In the genomic region with DNA sequence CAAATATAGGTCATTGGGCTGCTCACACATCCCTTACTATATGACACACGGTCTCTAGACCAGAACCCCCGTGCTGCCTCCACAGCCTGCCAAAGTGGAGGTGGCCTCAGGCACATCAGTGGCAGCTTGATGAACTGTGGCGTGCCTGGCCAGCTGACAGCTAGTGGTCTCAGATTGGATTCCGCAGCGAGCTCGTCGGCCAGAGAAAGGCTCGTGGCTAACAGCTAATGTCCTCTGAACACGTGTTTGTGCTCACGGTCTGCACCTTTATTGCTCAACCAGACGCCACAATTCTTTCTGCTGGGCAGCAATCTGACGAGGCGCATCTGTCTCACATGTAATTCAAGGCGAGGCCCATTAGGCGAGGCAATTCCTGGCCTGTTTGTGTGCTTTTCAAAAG, we compare ENCODE assay signal across 11 mouse cellular contexts.
DNase-seq lines count a peak whose midpoint lies in the region; ATAC-seq and TF ChIP-seq lines count a peak whose summit lies in the region.
"Had no signal": no experiment of that assay in that cellular context is flagged by ENCODE, and none has a peak within 500 bp of the region (broad histone marks: within the 10 kb centered on the region; RNA-seq: fewer than 3 reads in every experiment).

No protein-coding gene starts in this region.

- DNase-seq in kidney, postnatal 4 days = peak; percentile 41 to 45
- DNase-seq in kidney, adult 11 months = no peak
- peak; percentile 79 for DNase-seq in embryonic facial prominence, embryonic 14.5 days (ENCODE audit: low spot score)
- peak; percentile 40 for DNase-seq in limb, embryonic 14.5 days (ENCODE audit: low spot score)
- no peak for DNase-seq in testis, postnatal 10 days (ENCODE audit: low spot score)
- no peak for DNase-seq in layer of hippocampus, adult 2 months (ENCODE audit: low spot score in 2 of 2)
- DNase-seq in left cerebral cortex, adult 8-10 months (ENCODE audit: low spot score in 2 of 2) = no peak
- DNase-seq: layer of hippocampus, adult 9-11 months; spleen, adult 18-20 months had no signal

- H3K4me3 ChIP-seq in embryonic facial prominence, embryonic 14.5 days (ENCODE audit: low read depth, low read length) = no peak overlapping the region
- no peak overlapping the region for H3K4me3 ChIP-seq in limb, embryonic 14.5 days (replicated peaks; ENCODE audit: low read length)
- no peak overlapping the region for H3K4me3 ChIP-seq in neural tube, embryonic 14.5 days (ENCODE audit: low read depth, low read length)
- H3K4me3 ChIP-seq in layer of hippocampus, adult 2 months = no peak overlapping the region

- no peaks in the 10 kb centered on the region for H3K36me3 ChIP-seq in embryonic facial prominence, embryonic 14.5 days (ENCODE audit: control insufficient read depth, insufficient read depth, low read length)
- H3K36me3 ChIP-seq in limb, embryonic 14.5 days (ENCODE audit: control insufficient read depth, insufficient read depth, low read length) = no peaks in the 10 kb centered on the region
- H3K36me3 ChIP-seq in neural tube, embryonic 14.5 days (ENCODE audit: control insufficient read depth, insufficient read depth, low read length) = no peaks in the 10 kb centered on the region
- H3K36me3 ChIP-seq: G1E had no signal

- peaks cover 17% of the 10 kb centered on the region for H3K4me1 ChIP-seq in embryonic facial prominence, embryonic 14.5 days (ENCODE audit: control insufficient read depth, insufficient read depth, low read length)
- peaks cover 20% of the 10 kb centered on the region for H3K4me1 ChIP-seq in limb, embryonic 14.5 days (ENCODE audit: control insufficient read depth, insufficient read depth, low read length)
- H3K4me1 ChIP-seq in neural tube, embryonic 14.5 days (ENCODE audit: control insufficient read depth, insufficient read depth, low read length) = peaks cover 15% of the 10 kb centered on the region

- H3K9ac ChIP-seq in embryonic facial prominence, embryonic 14.5 days (ENCODE audit: low read depth, low read length) = no peak overlapping the region
- no peak overlapping the region for H3K9ac ChIP-seq in limb, embryonic 14.5 days (ENCODE audit: low read depth, low read length, severe bottlenecking)
- H3K9ac ChIP-seq in neural tube, embryonic 14.5 days (replicated peaks; ENCODE audit: low read depth, low read length) = no peak overlapping the region

- H3K4me2 ChIP-seq in embryonic facial prominence, embryonic 14.5 days (ENCODE audit: low read depth, low read length) = no peak overlapping the region
- no peak overlapping the region for H3K4me2 ChIP-seq in limb, embryonic 14.5 days (replicated peaks; ENCODE audit: low read depth, low read length, severe bottlenecking)
- no peak overlapping the region for H3K4me2 ChIP-seq in neural tube, embryonic 14.5 days (ENCODE audit: low read depth, low read length)

- no peak for TF ChIP-seq POLR2A in limb, embryonic 14.5 days (IDR thresholded peaks at IDR 0.05; ENCODE audit: borderline replicate concordance, extremely low read depth, insufficient read depth, insufficient read length)

- TF ChIP-seq CTCF in layer of hippocampus, adult 2 months (conservative IDR thresholded peaks at IDR 0.05) = no peak

- no peaks in the 10 kb centered on the region for H3K9me3 ChIP-seq in embryonic facial prominence, embryonic 14.5 days (ENCODE audit: control insufficient read depth, low read length)
- H3K9me3 ChIP-seq in limb, embryonic 14.5 days (ENCODE audit: control insufficient read depth, low read length) = no peaks in the 10 kb centered on the region
- no peaks in the 10 kb centered on the region for H3K9me3 ChIP-seq in neural tube, embryonic 14.5 days (ENCODE audit: control insufficient read depth, low read length)

- peak; percentile 35; the same call in 1 of the 2 replicates for ATAC-seq in embryonic facial prominence, embryonic 14.5 days (ENCODE audit: low read depth)
- peak; percentile 56; the same call in 1 of the 2 replicates for ATAC-seq in limb, embryonic 14.5 days (ENCODE audit: low FRiP score, low read depth)
- ATAC-seq in neural tube, embryonic 14.5 days (ENCODE audit: low read depth) = peak; percentile 28; the same call in 1 of the 2 replicates

- no peaks in the 10 kb centered on the region for H3K27me3 ChIP-seq in embryonic facial prominence, embryonic 14.5 days (replicated peaks; ENCODE audit: control insufficient read depth, insufficient read depth, low read length)
- no peaks in the 10 kb centered on the region for H3K27me3 ChIP-seq in limb, embryonic 14.5 days (ENCODE audit: control insufficient read depth, insufficient read depth, low read length)
- H3K27me3 ChIP-seq in neural tube, embryonic 14.5 days (ENCODE audit: control insufficient read depth, insufficient read depth, low read length) = no peaks in the 10 kb centered on the region

- 21% methylated on average over 15 of the region's 15 CpGs for WGBS in embryonic facial prominence, embryonic 14.5 days
- 12% methylated on average over 15 of the region's 15 CpGs for WGBS in limb, embryonic 14.5 days
- 9% methylated on average over 15 of the region's 15 CpGs for WGBS in neural tube, embryonic 14.5 days

- H3K27ac ChIP-seq in embryonic facial prominence, embryonic 14.5 days (replicated peaks; ENCODE audit: low read depth, low read length) = no peak overlapping the region; the same call in 1 of the 2 replicates
- no peak overlapping the region for H3K27ac ChIP-seq in limb, embryonic 14.5 days (replicated peaks; ENCODE audit: low read depth, low read length)
- peak overlapping the region; percentile 67 for H3K27ac ChIP-seq in neural tube, embryonic 14.5 days (ENCODE audit: low read depth, low read length)
- no peak overlapping the region for H3K27ac ChIP-seq in layer of hippocampus, adult 2 months

Comparison
In these comparisons a context has a peak if more than half of its experiments do, and no peak if none do; other contexts are left out.
1. DNase-seq: peak in kidney, postnatal 4 days (2 of 2), embryonic facial prominence, embryonic 14.5 days (single experiment) and limb, embryonic 14.5 days (single experiment); none in kidney, adult 11 months (single experiment), testis, postnatal 10 days (single experiment), layer of hippocampus, adult 2 months (0 of 2) and left cerebral cortex, adult 8-10 months (0 of 2).
2. Peak in every context shown above with its lines, with median percentiles within 50 percentile points of each other: ATAC-seq.